Comparison of ENCODE assay signal across 34 mouse cellular contexts in genomic region chr15:78599529-78600193, GRCm38 (mm10). TPM values are rescaled to one million over a fixed set of nuclear protein-coding genes. Genes with fewer than 3 reads are reported as not detected.
DNase-seq lines count a peak whose midpoint lies in the region; ATAC-seq and TF ChIP-seq lines count a peak whose summit lies in the region.
"Had no signal": no experiment of that assay in that cellular context is flagged by ENCODE, and none has a peak within 500 bp of the region (broad histone marks: within the 10 kb centered on the region; RNA-seq: fewer than 3 reads in every experiment).

No protein-coding gene starts in this region.

- dilution Hi-C loops in CH12.LX (cut with MboI; ENCODE audit: extremely low pct_ligation_motif_present, extremely low pct_unique_long_range_greater_than_20kb, low sequenced_read_pairs), result no loop called here

- WGBS in liver, embryonic 12.5 days (ENCODE audit: insufficient replicate concordance), result 72% methylated on average over 13 of the region's 13 CpGs
- WGBS in macrophage (ENCODE audit: missing documents), result 31% methylated on average over 10 of the region's 13 CpGs

- no peak for TF ChIP-seq CTCF in CH12.LX (conservative IDR thresholded peaks at IDR 0.05 in 1 of 2, IDR thresholded peaks at IDR 0.05 in 1 of 2; ENCODE audit: low read depth in 2 of 2, low read length in 2 of 2)
- no peak for TF ChIP-seq CTCF in bone marrow macrophage, adult 2 months (IDR thresholded peaks at IDR 0.05; ENCODE audit: low read depth, low read length)

- no peak for TF ChIP-seq POLR2A in CH12.LX (IDR thresholded peaks at IDR 0.05; ENCODE audit: low read depth, low read length)
- no peak for TF ChIP-seq POLR2A in bone marrow macrophage, adult 2 months (IDR thresholded peaks at IDR 0.05; ENCODE audit: borderline replicate concordance, low read depth, low read length)

- H3K79me2 ChIP-seq in CH12.LX (replicated peaks; ENCODE audit: control insufficient read depth, extremely low read depth, insufficient read depth, poor library complexity, severe bottlenecking) (peaks cover 10% of the 10 kb centered on the region), macrophage (ENCODE audit: inconsistent target) (peaks cover 75% of the 10 kb centered on the region)

- no peak; the same call in none of the 2 replicates for TF ChIP-seq RAD21 in CH12.LX (IDR thresholded peaks at IDR 0.05; ENCODE audit: low read depth, low read length)

- no peaks in the 10 kb centered on the region for H3K9me3 ChIP-seq in liver, embryonic 12.5 days (replicated peaks)
- H3K9me3 ChIP-seq in CH12.LX (replicated peaks; ENCODE audit: low read length), result peaks cover 14% of the 10 kb centered on the region
- H3K9me3 ChIP-seq: embryonic facial prominence, embryonic 13.5 days; forebrain, embryonic 12.5 days; heart, embryonic 10.5 days; heart, embryonic 15.5 days; hindbrain, embryonic 12.5 days; limb, embryonic 15.5 days; midbrain, embryonic 12.5 days; neural tube, embryonic 12.5 days; stomach, embryonic 15.5 days had no signal

- DNase-seq in liver (no peak), CH12.LX (ENCODE audit: extremely low read depth) (no peak)
- no peak for DNase-seq in right cerebral cortex, adult 18-20 months
- DNase-seq: adrenal gland, adult 2 months; adrenal gland, postnatal 36 days; cerebellum, adult 11 months; cerebellum, adult 9-10 months; forebrain, postnatal 0 days; gastrocnemius, postnatal 14 days; kidney, adult 9 months; kidney, postnatal 14 days; lung, adult 2 months; lung, postnatal 10 days; thymus, postnatal 25 days had no signal

- H3K9ac ChIP-seq in liver, embryonic 12.5 days, result no peak overlapping the region
- H3K9ac ChIP-seq in CH12.LX (ENCODE audit: insufficient read depth, low read depth), result peak overlapping the region; percentile 23; the same call in 1 of the 2 replicates
- H3K9ac ChIP-seq: embryonic facial prominence, embryonic 13.5 days; forebrain, embryonic 12.5 days; forebrain, postnatal 0 days; heart, embryonic 15.5 days; hindbrain, embryonic 12.5 days; limb, embryonic 15.5 days; midbrain, embryonic 12.5 days; neural tube, embryonic 12.5 days; stomach, embryonic 15.5 days had no signal

- peak; percentile 44; the same call in 1 of the 2 replicates for TF ChIP-seq EP300 in CH12.LX (IDR thresholded peaks at IDR 0.05; ENCODE audit: low read length)

- in situ Hi-C loops in CH12.LX (cut with MboI; ENCODE audit: low pct_ligation_motif_present, low pct_unique_long_range_greater_than_20kb, low sequenced_read_pairs), result no loop called here

- H3K36me3 ChIP-seq in liver, embryonic 12.5 days, result no peaks in the 10 kb centered on the region; the same call in 1 of the 2 replicates
- peaks cover 41 to 59% of the 10 kb centered on the region in 2 experiments for H3K36me3 ChIP-seq in CH12.LX (replicated peaks in 1 of 2; ENCODE audit: control insufficient read depth in 1 of 2, insufficient read depth in 1 of 2, low read length in 1 of 2)
- peaks cover 41% of the 10 kb centered on the region for H3K36me3 ChIP-seq in macrophage (ENCODE audit: inconsistent target)
- H3K36me3 ChIP-seq: embryonic facial prominence, embryonic 13.5 days; forebrain, embryonic 12.5 days; heart, embryonic 10.5 days; heart, embryonic 15.5 days; hindbrain, embryonic 12.5 days; limb, embryonic 10.5 days; limb, embryonic 15.5 days; midbrain, embryonic 12.5 days; neural tube, embryonic 12.5 days; stomach, embryonic 15.5 days had no signal

- H3K27ac ChIP-seq in liver, embryonic 12.5 days, result no peak overlapping the region
- H3K27ac ChIP-seq in CH12.LX (ENCODE audit: insufficient read depth, low read depth) (peak overlapping the region; percentile 47), macrophage (peak overlapping the region; percentile 98)
- peak overlapping the region; percentile 88 for H3K27ac ChIP-seq in bone marrow macrophage, adult 2 months (ENCODE audit: insufficient read depth, low read depth, low read length)
- H3K27ac ChIP-seq: embryonic facial prominence, embryonic 13.5 days; forebrain, embryonic 12.5 days; heart, embryonic 10.5 days; heart, embryonic 15.5 days; hindbrain, embryonic 12.5 days; limb, embryonic 10.5 days; limb, embryonic 15.5 days; midbrain, embryonic 12.5 days; neural tube, embryonic 12.5 days; stomach, embryonic 15.5 days had no signal

- ATAC-seq in liver, embryonic 12.5 days, result no peak
- no peak for ATAC-seq in CD4-positive, CD25-positive, alpha-beta regulatory T cell, adult 4 months
- ATAC-seq: activated CD4-positive, CD25-positive, alpha-beta regulatory T cell, adult 4 months; forebrain, postnatal 0 days; intestine, postnatal 0 days had no signal

- peak overlapping the region; percentile 29; the same call in 1 of the 2 replicates for H3K4me2 ChIP-seq in liver, embryonic 12.5 days
- H3K4me2 ChIP-seq in CH12.LX (ENCODE audit: insufficient read depth, low read depth, poor library complexity, severe bottlenecking), result peak overlapping the region; percentile 76
- H3K4me2 ChIP-seq: embryonic facial prominence, embryonic 13.5 days; forebrain, embryonic 12.5 days; heart, embryonic 15.5 days; hindbrain, embryonic 12.5 days; limb, embryonic 15.5 days; midbrain, embryonic 12.5 days; neural tube, embryonic 12.5 days; stomach, embryonic 15.5 days had no signal

- no peaks in the 10 kb centered on the region for H3K27me3 ChIP-seq in liver, embryonic 12.5 days (replicated peaks)
- no peaks in the 10 kb centered on the region for H3K27me3 ChIP-seq in CH12.LX (replicated peaks)
- H3K27me3 ChIP-seq: embryonic facial prominence, embryonic 13.5 days; forebrain, embryonic 12.5 days; heart, embryonic 15.5 days; hindbrain, embryonic 12.5 days; limb, embryonic 15.5 days; midbrain, embryonic 12.5 days; neural tube, embryonic 12.5 days; stomach, embryonic 15.5 days had no signal

- H3K4me3 ChIP-seq in liver, embryonic 12.5 days, result no peak overlapping the region
- H3K4me3 ChIP-seq in CH12.LX (replicated peaks in 1 of 3; ENCODE audit: low read depth in 2 of 3, low read length in 2 of 3, poor library complexity in 1 of 3), result peak overlapping the region in 2 of 3 experiments; percentile 21 to 22
- H3K4me3 ChIP-seq in bone marrow macrophage, adult 2 months (ENCODE audit: insufficient read depth, low read length), result peak overlapping the region; percentile 54
- peak overlapping the region; percentile 86 for H3K4me3 ChIP-seq in macrophage (ENCODE audit: inconsistent target)
- H3K4me3 ChIP-seq: embryonic facial prominence, embryonic 13.5 days; forebrain, embryonic 12.5 days; heart, embryonic 10.5 days; heart, embryonic 15.5 days; hindbrain, embryonic 12.5 days; limb, embryonic 10.5 days; limb, embryonic 15.5 days; midbrain, embryonic 12.5 days; myocyte; neural tube, embryonic 12.5 days; stomach, embryonic 15.5 days had no signal

- peaks cover 21% of the 10 kb centered on the region; the same call in 1 of the 2 replicates for H3K4me1 ChIP-seq in liver, embryonic 12.5 days
- H3K4me1 ChIP-seq in CH12.LX (ENCODE audit: control insufficient read depth in 1 of 2, insufficient read depth in 2 of 2), result peaks cover 40 to 76% of the 10 kb centered on the region in 2 experiments
- peaks cover 64% of the 10 kb centered on the region for H3K4me1 ChIP-seq in bone marrow macrophage, adult 2 months (ENCODE audit: control insufficient read depth, insufficient read depth, low read length)
- H3K4me1 ChIP-seq: embryonic facial prominence, embryonic 13.5 days; forebrain, embryonic 12.5 days; heart, embryonic 15.5 days; hindbrain, embryonic 12.5 days; limb, embryonic 10.5 days; limb, embryonic 15.5 days; midbrain, embryonic 12.5 days; neural tube, embryonic 12.5 days; stomach, embryonic 15.5 days had no signal

TF ChIP-seq in CH12.LX, 34 proteins besides CTCF, POLR2A, EP300 and RAD21 (continues in another document):
- TF ChIP-seq MEF2A (IDR thresholded peaks at IDR 0.05; ENCODE audit: borderline replicate concordance, low read depth, low read length), result no peak
- TF ChIP-seq MXI1 (IDR thresholded peaks at IDR 0.05; ENCODE audit: low read depth, low read length), result peak; percentile 63

RNA-seq across cellular contexts. Expression of gene Cyth4, which starts 2.8 kb away (rescaled TPM):
- 15.2 and 15.3 TPM in 2 replicates for polyA plus RNA-seq in liver, embryonic 12.5 days (2016; fragmentation: Nextera tagmentation; extraction: Ambion mirVana)
- total RNA-seq in CH12.LX (2012; rRNA removed) (42.2 and 51.9 TPM in 2 replicates), CH12.LX (2014; rRNA removed) (38.6 and 39.2 TPM in 2 replicates)
- polyA plus RNA-seq in CH12.LX (2012; ENCODE audit: insufficient read length, low read depth) (75.3 and 80.5 TPM in 2 replicates), macrophage (2018) (240 to 319 TPM (median 275 TPM) in 3 replicates)
- polyA plus RNA-seq in bone marrow macrophage, adult 2 months (2012; ENCODE audit: insufficient read depth, insufficient read length, missing spikeins), result 382 and 398 TPM in 2 replicates
- total RNA-seq in macrophage (2018; cell fraction: chromatin; rRNA removed), result 1,000 to 10,000 TPM in 7 of 26 experiments, 100 to 1,000 TPM in 19; 198 to 1,124 (median 784) TPM
- total RNA-seq in macrophage (2018; cell fraction: cytosol; rRNA removed), result 100 to 1,000 TPM; 130 to 274 (median 205) TPM
- total RNA-seq in macrophage (2018; cell fraction: nucleus; rRNA removed), result 100 to 1,000 TPM; 127 to 775 (median 373) TPM
- 100 to 1,000 TPM; 299 to 603 TPM for polyA plus RNA-seq in CD4-positive, CD25-positive, alpha-beta regulatory T cell, adult 4 months (2017; shearing (Covaris generic))

RNA-seq across cellular contexts. Expression of gene Rac2, which starts 27.1 kb away (rescaled TPM):
- 87.7 and 90.9 TPM in 2 replicates for polyA plus RNA-seq in liver, embryonic 12.5 days (2016; fragmentation: Nextera tagmentation; extraction: Ambion mirVana)
- total RNA-seq in CH12.LX (2012; rRNA removed) (314 and 453 TPM in 2 replicates), CH12.LX (2014; rRNA removed) (142 and 160 TPM in 2 replicates)
- polyA plus RNA-seq in CH12.LX (2012; ENCODE audit: insufficient read length, low read depth) (883 and 942 TPM in 2 replicates), macrophage (2018) (169 to 717 TPM (median 258 TPM) in 3 replicates)
- polyA plus RNA-seq in bone marrow macrophage, adult 2 months (2012; ENCODE audit: insufficient read depth, insufficient read length, missing spikeins), result 440 and 552 TPM in 2 replicates
- 100 to 1,000 TPM in 15 of 26 experiments, 10 to 100 TPM in 11; 32.8 to 268 (median 126) TPM for total RNA-seq in macrophage (2018; cell fraction: chromatin; rRNA removed)
- 100 to 1,000 TPM; 202 to 920 (median 428) TPM for total RNA-seq in macrophage (2018; cell fraction: cytosol; rRNA removed)
- 100 to 1,000 TPM in 18 of 26 experiments, 10 to 100 TPM in 8; 52.1 to 327 (median 189) TPM for total RNA-seq in macrophage (2018; cell fraction: nucleus; rRNA removed)
- polyA plus RNA-seq in CD4-positive, CD25-positive, alpha-beta regulatory T cell, adult 4 months (2017; shearing (Covaris generic)), result 1,000 to 10,000 TPM; 2,983 to 4,093 TPM
- polyA plus RNA-seq: myocyte had no signal

RNA-seq across cellular contexts. Expression of gene Sstr3, which starts 55.2 kb away (rescaled TPM):
- 0.02 TPM in 1 of 2 replicates, not detected in the other for polyA plus RNA-seq in liver, embryonic 12.5 days (2016; fragmentation: Nextera tagmentation; extraction: Ambion mirVana)
- total RNA-seq in CH12.LX (2012; rRNA removed) (not detected in 2 replicates), CH12.LX (2014; rRNA removed) (not detected in 2 replicates)
- polyA plus RNA-seq in CH12.LX (2012; ENCODE audit: insufficient read length, low read depth) (0.14 and 0.36 TPM in 2 replicates), macrophage (2018) (not detected in 3 replicates)
- not detected in 2 replicates for polyA plus RNA-seq in bone marrow macrophage, adult 2 months (2012; ENCODE audit: insufficient read depth, insufficient read length, missing spikeins)
- not detected for total RNA-seq in macrophage (2018; cell fraction: chromatin; rRNA removed)
- not detected for total RNA-seq in macrophage (2018; cell fraction: cytosol; rRNA removed)
- not detected for total RNA-seq in macrophage (2018; cell fraction: nucleus; rRNA removed)
- not detected for polyA plus RNA-seq in CD4-positive, CD25-positive, alpha-beta regulatory T cell, adult 4 months (2017; shearing (Covaris generic))
- total RNA-seq: common myeloid progenitor, adult 5-6 weeks; heart, postnatal 25 days; megakaryocyte progenitor cell, adult 5-6 weeks had no signal
- polyA plus RNA-seq: activated CD4-positive, CD25-positive, alpha-beta regulatory T cell, adult 4 months; embryonic facial prominence, embryonic 13.5 days; heart, embryonic 10.5 days; limb, embryonic 10.5 days; myocyte had no signal
